Mouse (Mus musculus) thymus, adult 2 months (tissue): ENCODE data around the gene Pabpn1l. TPM values are rescaled to one million over a fixed set of nuclear protein-coding genes. Genes with fewer than 3 reads are reported as not detected.

Experiments
- DNase-seq: peaks from one replicate; pipeline ENCODE4 v3.0.0; 2021
- H3K27ac ChIP-seq: fragments of 200-500 bp; 2 replicates; pipeline ENCODE4 v1.5.1; 2012; ENCODE audit warnings: low read length, control low read depth; ENCODE audit not compliant: control insufficient read depth, insufficient read depth
- H3K27me3 ChIP-seq: fragments of 200-500 bp; 2 replicates; pipeline ENCODE4 v1.6.1; 2012; ENCODE audit warnings: mild to moderate bottlenecking, low read length, moderate library complexity, mixed read lengths; ENCODE audit not compliant: control insufficient read depth, insufficient read depth
- H3K36me3 ChIP-seq: fragments of 200-500 bp; 2 replicates; pipeline ENCODE4 v1.6.1; 2012; ENCODE audit warnings: mild to moderate bottlenecking, low read length, moderate library complexity; ENCODE audit not compliant: control insufficient read depth, insufficient read depth
- H3K4me1 ChIP-seq: fragments of 200-500 bp; replicated peaks from 2 replicates; pipeline ENCODE4 v1.6.1; 2012; ENCODE audit warnings: low read length; ENCODE audit not compliant: control insufficient read depth, insufficient read depth
- H3K4me3 ChIP-seq: fragments of 200-500 bp; 2 replicates; pipeline ENCODE4 v1.5.1; 2012; ENCODE audit warnings: mild to moderate bottlenecking, low read length, control low read depth, moderate library complexity; ENCODE audit not compliant: control insufficient read depth, insufficient read depth
- CTCF ChIP-seq: fragments of 200-500 bp; IDR thresholded peaks from 2 replicates; pipeline ENCODE4 v1.5.1; 2012; ENCODE audit warnings: mild to moderate bottlenecking, control low read depth, low read length, moderate library complexity, borderline replicate concordance; ENCODE audit not compliant: control insufficient read depth, poor library complexity, insufficient read depth; ENCODE audit errors: extremely low read depth
- POLR2A ChIP-seq: fragments of 200-500 bp; IDR thresholded peaks from 2 replicates; pipeline ENCODE4 v1.6.1; 2012; ENCODE audit warnings: mild to moderate bottlenecking, low read length, control low read depth, moderate library complexity; ENCODE audit not compliant: control insufficient read depth, poor library complexity, insufficient read depth; ENCODE audit errors: extremely low read depth
- WGBS: fragments of 180-500 bp; shearing (Covaris S2); methylation state at CpG from one replicate; pipeline ENCODE4 v1.1.7; 2018; 5-methylcytosine and 5-hydroxymethylcytosine counted together
- polyA plus RNA-seq: library from polyadenylated mRNA; depleted of rRNA; stranded (reverse); fragments of >200 nt; gene quantifications from 2 replicates; pipeline ENCODE4 v1.2.3, GENCODE M21; 2012

Pabpn1l gene
- polyA plus RNA-seq, 1 experiment = 0.20 TPM

- Histone ChIP-seq H3K4me3 (no peak overlapping the region), H3K27me3 (no peaks in the 10 kb centered on the region), H3K36me3 (no peaks in the 10 kb centered on the region), H3K27ac (no peak overlapping the region), H3K4me1 (no peaks in the 10 kb centered on the region)
- no peak for DNase-seq
- TF ChIP-seq CTCF (no peak), POLR2A (no peak)
- WGBS = 87% methylated on average over 14 of the region's 14 CpGs
Observed at GRCm38 (mm10) chr8:122585411-122585891, 37.1 kb downstream of the Pabpn1l start.

GRCm38 (mm10) chr8:122584981-122585380 lies 37.6 kb downstream of the Pabpn1l start:
- H3K4me3 ChIP-seq = no peak overlapping the region
- no peak for DNase-seq
- TF ChIP-seq POLR2A (no peak), CTCF (no peak)
- no peak overlapping the region for H3K27ac ChIP-seq
- H3K27me3 ChIP-seq = no peaks in the 10 kb centered on the region
- no peaks in the 10 kb centered on the region for H3K4me1 ChIP-seq
- WGBS = 96% methylated on average over 9 of the region's 9 CpGs
- H3K36me3 ChIP-seq = no peaks in the 10 kb centered on the region

- H3K27me3 ChIP-seq = no peaks in the 10 kb centered on the region
- WGBS = 92% methylated on average over 14 of the region's 15 CpGs
- no peak overlapping the region for H3K27ac ChIP-seq
- H3K4me3 ChIP-seq = no peak overlapping the region
- H3K4me1 ChIP-seq = peaks cover 6% of the 10 kb centered on the region
- H3K36me3 ChIP-seq = no peaks in the 10 kb centered on the region
- TF ChIP-seq POLR2A = no peak
- TF ChIP-seq CTCF = no peak
- no peak for DNase-seq
Observed at GRCm38 (mm10) chr8:122580926-122581325, 41.6 kb downstream of the Pabpn1l start.

- no peak for DNase-seq
- Histone ChIP-seq H3K27ac (no peak overlapping the region), H3K27me3 (no peaks in the 10 kb centered on the region), H3K4me3 (no peak overlapping the region), H3K4me1 (peaks cover 21% of the 10 kb centered on the region), H3K36me3 (no peaks in the 10 kb centered on the region)
- 91% methylated on average over 7 of the region's 7 CpGs for WGBS
- no peak for TF ChIP-seq CTCF
- no peak for TF ChIP-seq POLR2A
Observed at GRCm38 (mm10) chr8:122579196-122579595, 43.3 kb downstream of the Pabpn1l start.

GRCm38 (mm10) chr8:122577116-122577515 lies 45.4 kb downstream of the Pabpn1l start:
- Histone ChIP-seq H3K27ac (no peak overlapping the region), H3K36me3 (peaks cover 5% of the 10 kb centered on the region), H3K4me1 (peaks cover 21% of the 10 kb centered on the region), H3K27me3 (no peaks in the 10 kb centered on the region), H3K4me3 (no peak overlapping the region)
- no peak for DNase-seq
- WGBS = 77% methylated on average over 10 of the region's 10 CpGs
- TF ChIP-seq POLR2A (no peak), CTCF (no peak)

- Histone ChIP-seq H3K4me1 (peaks cover 21% of the 10 kb centered on the region), H3K27me3 (no peaks in the 10 kb centered on the region), H3K27ac (no peak within 1 kb of the TSS), H3K4me3 (peak within 1 kb of the TSS; percentile 69), H3K36me3 (peaks cover 10% of the 10 kb centered on the region)
- peak; percentile 97 for DNase-seq
- 1% methylated on average over 39 of the region's 39 CpGs for WGBS
- TF ChIP-seq CTCF (no peak), POLR2A (no peak)
Observed at GRCm38 (mm10) chr8:122576648-122577022, 45.9 kb downstream of the Pabpn1l start, which contains the start of gene Aprt. Gene Aprt, minus strand, starts transcription at chr8:122576909.

- no peak for DNase-seq
- no peaks in the 10 kb centered on the region for H3K27me3 ChIP-seq
- peaks cover 21% of the 10 kb centered on the region for H3K4me1 ChIP-seq
- H3K27ac ChIP-seq = no peak overlapping the region
- TF ChIP-seq CTCF = no peak
- TF ChIP-seq POLR2A = no peak; the same call in 1 of the 2 replicates
- 19% methylated on average over 21 of the region's 21 CpGs for WGBS
- H3K36me3 ChIP-seq = peaks cover 15% of the 10 kb centered on the region
- H3K4me3 ChIP-seq = peak overlapping the region; percentile 69
Observed at GRCm38 (mm10) chr8:122575735-122576647, 46.5 kb downstream of the Pabpn1l start.
